Comparison of ENCODE assay signal across 10 mouse cellular contexts in the genomic region with DNA sequence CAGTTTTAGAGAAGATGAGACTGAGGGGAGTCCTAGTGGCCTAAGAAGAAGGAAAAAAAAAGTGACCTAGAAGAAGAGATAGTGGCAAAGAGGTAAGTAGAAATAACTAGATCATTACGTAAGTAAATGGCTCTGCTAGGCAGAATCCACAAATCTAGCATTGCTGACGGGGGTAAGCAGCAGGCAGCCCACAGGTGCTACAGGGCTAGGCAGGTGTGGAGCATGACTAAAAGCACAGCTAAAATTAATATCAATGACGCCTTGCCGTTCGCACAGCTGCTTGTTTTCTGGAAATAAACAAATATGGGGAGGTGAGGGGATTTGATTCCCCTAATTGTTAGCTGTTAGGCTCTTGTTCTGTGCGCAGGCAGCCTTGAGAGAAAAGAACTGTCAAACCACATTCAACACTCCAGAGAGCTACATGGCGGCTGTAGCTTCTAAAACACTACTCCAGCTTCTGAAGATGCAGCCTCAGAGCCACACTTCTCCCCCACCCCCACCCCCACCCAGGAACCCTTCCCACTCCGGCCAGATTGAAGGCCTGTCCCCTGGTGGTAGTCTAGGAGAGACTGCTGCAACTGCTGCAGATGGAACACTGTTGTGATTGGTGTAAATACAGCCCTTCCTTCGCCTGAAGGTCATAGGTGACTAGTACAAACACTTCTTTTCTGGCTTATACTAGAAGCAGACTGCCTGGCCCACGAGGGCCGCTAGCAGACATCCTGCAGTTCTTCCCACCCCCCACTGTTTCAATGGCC. TPM values are rescaled to one million over a fixed set of nuclear protein-coding genes. Genes with fewer than 3 reads are reported as not detected.
DNase-seq lines count a peak whose midpoint lies in the region; ATAC-seq and TF ChIP-seq lines count a peak whose summit lies in the region.
"Had no signal": no experiment of that assay in that cellular context is flagged by ENCODE, and none has a peak within 500 bp of the region (broad histone marks: within the 10 kb centered on the region; RNA-seq: fewer than 3 reads in every experiment).

No protein-coding gene starts in this region.

- H3K4me3 ChIP-seq in heart, embryonic 13.5 days = no peak overlapping the region
- H3K4me3 ChIP-seq in lung, postnatal 0 days (ENCODE audit: low read depth, low read length) = no peak overlapping the region

- H3K4me2 ChIP-seq in heart, embryonic 13.5 days = no peak overlapping the region
- H3K4me2 ChIP-seq in lung, postnatal 0 days (replicated peaks; ENCODE audit: low read depth, low read length) = peak overlapping the region; percentile 54; the same call in 1 of the 2 replicates

- H3K4me1 ChIP-seq in heart, embryonic 13.5 days = peaks cover 48% of the 10 kb centered on the region
- H3K4me1 ChIP-seq in lung, postnatal 0 days (ENCODE audit: insufficient read depth, low read depth, low read length) = peaks cover 5% of the 10 kb centered on the region; the same call in 1 of the 2 replicates

- intact Hi-C loops in heart, postnatal 14 days (cut with DNase I) = loop anchor here (2.0 kb wide), 1 partner anchor 15 kb away; a partner anchor contains a TSS
- intact Hi-C loops in left cerebral cortex, postnatal 36 days (cut with DNase I) = no loop called here

- H3K9me3 ChIP-seq in heart, embryonic 13.5 days = no peaks in the 10 kb centered on the region
- H3K9me3 ChIP-seq in lung, postnatal 0 days (ENCODE audit: low read length) = no peaks in the 10 kb centered on the region

- H3K27me3 ChIP-seq in heart, embryonic 13.5 days (replicated peaks) = no peaks in the 10 kb centered on the region
- no peaks in the 10 kb centered on the region for H3K27me3 ChIP-seq in lung, postnatal 0 days (replicated peaks; ENCODE audit: insufficient read depth, low read length)

- WGBS in heart, embryonic 13.5 days = 62% methylated on average over 11 of the region's 11 CpGs
- 51% methylated on average over 11 of the region's 11 CpGs for WGBS in lung, postnatal 0 days

- peak; percentile 70 for TF ChIP-seq CTCF in lung, postnatal 0 days (IDR thresholded peaks at IDR 0.05)

- no peak for ATAC-seq in heart, embryonic 13.5 days (ENCODE audit: extremely low read depth, insufficient number of reproducible peaks, low FRiP score, low TSS enrichment)
- peak; percentile 10 for ATAC-seq in lung, postnatal 0 days
- ATAC-seq in cerebellum, adult (ENCODE audit: insufficient number of reproducible peaks, low FRiP score, low TSS enrichment) = no peak
- ATAC-seq: midbrain, embryonic 16.5 days had no signal

- H3K9ac ChIP-seq in heart, embryonic 13.5 days = peak overlapping the region; percentile 19; the same call in 1 of the 2 replicates
- no peak overlapping the region for H3K9ac ChIP-seq in lung, postnatal 0 days (replicated peaks; ENCODE audit: low read depth)

- no peak for DNase-seq in heart, postnatal 14 days
- DNase-seq in ES-CJ7 (ENCODE audit: low read depth, low spot score) = peak; percentile 88
- DNase-seq in forelimb bud, embryonic 11.5 days (ENCODE audit: low read depth, low spot score) = peak; percentile 35
- DNase-seq in lung, postnatal 0 days (ENCODE audit: low spot score) = peak; percentile 87
- DNase-seq in left cerebral cortex, postnatal 36 days (ENCODE audit: low spot score in 2 of 2) = no peak
- no peak for DNase-seq in ovary, postnatal 36 days (ENCODE audit: low spot score)
- DNase-seq: gastrocnemius, postnatal 14 days had no signal

- H3K36me3 ChIP-seq in heart, embryonic 13.5 days = peaks cover 3% of the 10 kb centered on the region; the same call in 1 of the 2 replicates
- H3K36me3 ChIP-seq in lung, postnatal 0 days (ENCODE audit: insufficient read depth, low read length) = peaks cover 4% of the 10 kb centered on the region; the same call in 1 of the 2 replicates

- no peak overlapping the region for H3K27ac ChIP-seq in heart, embryonic 13.5 days (replicated peaks)
- H3K27ac ChIP-seq in lung, postnatal 0 days (ENCODE audit: low read length) = peak overlapping the region; percentile 43

- TF ChIP-seq EP300 in lung, postnatal 0 days (IDR thresholded peaks at IDR 0.05) = no peak

RNA-seq across cellular contexts. Expression of a gene that starts 15.1 kb away (rescaled TPM):
- polyA plus RNA-seq in heart, embryonic 13.5 days (2015; fragmentation: Nextera tagmentation; extraction: Ambion mirVana) = 2.1 and 2.5 TPM in 2 replicates
- total RNA-seq in heart, postnatal 14 days (2021) = 1 to 10 TPM; 2.9 to 3.3 TPM
- 16.0 and 21.5 TPM in 2 replicates for polyA plus RNA-seq in lung, postnatal 0 days (2015; fragmentation: Nextera tagmentation; extraction: Ambion mirVana)
- total RNA-seq in left cerebral cortex, postnatal 36 days (2021) = 1 to 10 TPM; 2.9 to 3.8 TPM

Comparison
In these comparisons a context has a peak if more than half of its experiments do, and no peak if none do; other contexts are left out.
1. DNase-seq: peak in ES-CJ7 (single experiment), forelimb bud, embryonic 11.5 days (single experiment) and lung, postnatal 0 days (single experiment); none in heart, postnatal 14 days (0 of 2), left cerebral cortex, postnatal 36 days (0 of 2) and ovary, postnatal 36 days (single experiment).